Mouse (Mus musculus): ENCODE measurements around the gene Efnb2.

The Efnb2 gene

DNA sequence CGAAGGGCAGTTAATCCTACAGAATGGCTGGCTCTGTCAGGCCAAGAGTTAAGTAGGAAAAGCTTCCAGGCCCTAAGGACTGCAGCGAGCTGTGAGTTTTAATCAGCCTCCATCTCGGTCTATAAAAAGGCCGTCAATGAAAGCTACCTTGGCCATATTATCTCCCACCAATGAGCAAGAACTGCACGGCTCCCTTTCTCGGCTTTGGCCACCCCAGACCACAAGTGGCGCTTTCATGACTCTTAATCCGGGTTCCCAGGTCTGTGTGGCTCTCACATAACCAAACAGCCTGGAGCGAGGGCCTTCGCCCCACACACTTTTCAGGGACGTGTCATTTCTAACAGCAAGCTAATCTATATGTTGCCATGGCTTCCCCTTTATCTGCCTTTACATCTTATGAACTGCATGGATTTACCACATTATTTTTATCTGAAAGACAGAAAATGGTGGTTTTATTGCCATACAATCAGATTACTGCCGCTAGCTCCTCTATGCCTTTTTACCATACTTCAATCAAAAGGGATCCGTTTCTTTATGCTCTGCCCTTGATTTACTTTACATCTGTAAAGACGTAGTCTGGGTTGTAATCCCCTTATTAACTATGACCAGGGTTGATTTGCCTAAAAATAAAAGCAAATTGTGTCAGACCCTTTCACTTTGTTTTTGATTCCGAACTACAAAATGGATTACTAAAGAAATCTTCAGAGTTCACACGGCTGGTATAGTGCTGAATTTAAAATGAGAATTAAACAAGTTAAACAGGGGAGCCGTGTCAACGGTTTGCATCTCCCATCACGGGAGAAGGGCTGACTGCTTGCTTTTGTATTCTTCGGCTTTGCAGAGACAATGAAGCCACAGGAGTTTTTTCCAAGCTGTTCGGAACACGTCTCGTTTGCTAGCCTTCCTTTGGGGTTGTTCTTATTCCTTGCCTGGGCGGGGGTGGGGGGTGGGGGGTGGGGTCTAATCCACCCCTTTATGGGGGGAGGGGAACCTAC, 5.4 kb downstream of the Efnb2 start:
- no peak for DNase-seq (ENCODE audit: low read depth)

DNA sequence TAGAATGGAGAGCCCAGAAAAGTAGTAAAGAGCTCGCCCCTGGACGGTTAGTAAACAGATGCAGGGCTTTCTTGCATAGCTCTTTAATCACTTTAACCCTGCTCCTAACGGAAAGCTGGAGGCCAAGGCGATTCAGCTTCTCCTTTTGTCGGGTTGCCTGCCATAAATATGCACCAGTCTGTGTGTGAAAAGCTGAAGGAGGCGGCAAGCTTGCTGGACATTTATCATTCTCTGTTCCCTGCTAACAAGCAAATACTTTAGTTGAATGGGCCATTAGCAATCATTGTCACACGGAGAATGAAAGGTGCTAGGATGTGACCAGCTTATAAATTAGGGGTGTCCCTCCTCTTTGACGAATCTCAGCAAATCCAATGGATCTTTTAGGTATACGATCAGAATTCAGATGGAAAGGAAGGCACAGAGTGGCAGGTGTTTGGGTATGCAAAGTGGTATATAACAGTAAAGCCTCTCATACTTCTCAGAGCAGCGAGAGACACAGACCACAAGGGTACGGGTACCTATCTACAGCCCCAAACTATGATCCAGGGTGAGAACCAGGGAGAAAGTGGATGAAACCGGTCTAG, 7.0 kb downstream of the Efnb2 start:
- DNase-seq (ENCODE audit: low read depth), result no peak

- DNase-seq (ENCODE audit: low read depth), result no peak
Measured at GRCm38 (mm10) chr8:8653343-8653742, 7.7 kb downstream of the Efnb2 start.

- no peak for DNase-seq (ENCODE audit: low read depth)
Measured at GRCm38 (mm10) chr8:8652388-8652787, 8.7 kb downstream of the Efnb2 start.

GRCm38 (mm10) chr8:8649944-8650343, 11.1 kb downstream of the Efnb2 start:
- DNase-seq (ENCODE audit: low read depth), result no peak

- DNase-seq (ENCODE audit: low read depth), result no peak
Measured at GRCm38 (mm10) chr8:8649536-8649935, 11.5 kb downstream of the Efnb2 start.

- DNase-seq (ENCODE audit: low read depth), result no peak
Measured at GRCm38 (mm10) chr8:8648686-8649085, 12.4 kb downstream of the Efnb2 start.

GRCm38 (mm10) chr8:8647824-8648223, 13.2 kb downstream of the Efnb2 start:
- no peak for DNase-seq (ENCODE audit: low read depth)

GRCm38 (mm10) chr8:8647319-8647718, 13.7 kb downstream of the Efnb2 start:
- DNase-seq (ENCODE audit: low read depth), result no peak

- DNase-seq (ENCODE audit: low read depth), result no peak
Measured at GRCm38 (mm10) chr8:8644160-8644915, 16.7 kb downstream of the Efnb2 start.

DNA sequence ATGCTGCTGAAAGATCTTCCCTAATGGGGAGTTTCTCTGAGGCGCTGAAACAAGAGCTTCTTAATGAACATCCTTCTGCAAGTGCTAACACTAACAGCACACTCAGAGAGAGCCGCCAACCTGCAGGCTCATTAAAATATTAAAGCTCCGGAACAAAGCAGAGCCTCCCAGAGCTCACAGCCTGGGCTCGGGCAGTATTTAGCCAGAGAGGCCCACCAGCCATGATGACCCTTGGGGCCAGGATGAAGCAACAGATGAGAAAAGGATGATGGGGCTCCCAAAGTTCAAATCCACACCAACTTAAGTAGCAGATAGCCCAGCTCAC, 20.8 kb downstream of the Efnb2 start:
- DNase-seq (ENCODE audit: low read depth), result no peak

DNA sequence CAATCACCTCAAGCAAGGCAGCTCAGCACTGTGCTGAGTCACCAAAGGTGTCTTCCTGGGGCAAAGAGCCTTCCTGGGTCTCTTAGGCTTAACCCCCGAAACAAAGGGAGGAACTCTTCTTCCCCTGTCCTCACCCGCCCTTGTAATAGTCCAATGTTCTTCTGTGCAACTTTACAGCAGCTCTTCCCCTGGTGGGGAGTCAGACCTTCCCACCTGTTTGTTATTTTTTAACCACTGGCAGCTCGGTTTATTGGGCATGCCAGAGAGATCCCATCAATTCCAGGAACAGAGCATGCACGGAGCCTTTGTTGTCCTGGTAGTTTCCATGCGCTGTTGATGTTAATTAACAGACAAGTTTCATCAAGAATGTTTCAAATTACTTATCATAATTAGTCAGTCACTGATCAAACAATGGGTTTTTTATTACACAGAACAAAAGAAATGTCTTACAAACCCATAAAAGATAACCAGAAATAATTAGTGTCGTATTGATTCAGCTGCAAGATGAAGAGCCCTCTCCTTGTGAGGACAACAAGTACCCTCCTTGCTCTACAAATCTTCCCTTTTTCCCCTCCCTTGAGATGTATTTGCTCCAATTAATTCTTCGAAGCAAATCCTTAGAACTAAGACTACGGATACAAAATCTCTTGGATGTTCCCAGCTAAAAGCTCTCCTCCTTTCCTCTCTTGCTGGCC, 21.3 kb downstream of the Efnb2 start:
- no peak for DNase-seq (ENCODE audit: low read depth)

DNA sequence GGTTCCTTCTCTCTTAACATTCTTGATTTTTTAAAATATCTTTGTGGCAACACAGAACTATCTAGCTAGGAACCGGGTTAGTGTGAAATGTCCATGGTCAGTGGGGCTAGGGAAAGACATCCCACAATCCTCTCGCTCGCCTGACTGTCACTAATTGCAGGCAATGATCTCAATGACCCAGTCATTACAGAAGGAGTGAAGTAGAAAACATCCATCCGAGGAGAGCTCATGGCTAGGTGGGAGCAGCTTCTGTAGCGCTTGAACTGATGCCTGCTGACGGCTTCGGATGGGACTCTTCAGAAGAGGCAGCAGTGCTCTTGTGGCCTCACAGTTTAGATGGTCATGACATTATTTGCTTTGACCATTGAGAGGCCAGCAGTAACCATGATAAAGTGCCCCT, 29.6 kb downstream of the Efnb2 start:
- DNase-seq (ENCODE audit: low read depth), result no peak

DNA sequence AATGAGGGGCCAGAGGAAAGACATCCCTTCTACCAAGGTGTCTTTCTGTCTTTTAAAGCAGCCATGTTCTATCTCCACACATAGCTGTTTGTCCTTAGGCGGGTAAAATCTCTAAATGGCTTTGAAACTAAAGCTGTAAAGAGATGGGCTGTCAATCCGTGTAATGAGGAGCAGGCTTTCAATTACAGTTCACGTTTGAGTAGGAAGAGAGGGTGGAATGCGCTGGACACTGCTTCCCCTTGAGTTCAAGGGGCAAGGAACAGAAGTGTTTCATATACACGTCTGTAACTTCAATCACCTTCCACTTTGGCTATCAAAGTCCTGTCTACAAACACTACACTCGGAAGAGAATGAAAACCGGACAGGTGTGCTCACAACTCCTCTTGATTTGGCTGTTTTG, 37.0 kb downstream of the Efnb2 start:
- no peak for DNase-seq (ENCODE audit: low read depth)

GRCm38 (mm10) chr8:8623486-8623885, 37.6 kb downstream of the Efnb2 start:
- no peak for DNase-seq (ENCODE audit: low read depth)

DNA sequence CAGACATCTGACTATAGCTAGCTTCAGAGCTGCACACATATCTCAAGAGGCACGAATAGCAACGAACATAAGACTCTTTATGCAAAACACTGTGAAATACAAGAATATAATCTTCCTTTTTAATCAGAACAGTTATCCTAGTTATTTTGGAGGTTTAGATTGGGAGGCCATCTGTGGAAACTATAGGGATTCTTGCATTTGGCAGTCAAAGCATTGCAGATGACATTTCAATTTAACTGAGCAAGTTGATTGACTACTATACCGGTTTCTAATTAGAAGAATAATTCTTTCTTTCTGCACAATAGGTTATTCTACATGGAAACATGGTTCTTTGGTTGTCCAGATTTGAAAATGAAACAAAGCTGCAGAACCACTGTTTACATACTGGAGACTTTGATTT, 38.6 kb downstream of the Efnb2 start:
- no peak for DNase-seq (ENCODE audit: low read depth)

DNA sequence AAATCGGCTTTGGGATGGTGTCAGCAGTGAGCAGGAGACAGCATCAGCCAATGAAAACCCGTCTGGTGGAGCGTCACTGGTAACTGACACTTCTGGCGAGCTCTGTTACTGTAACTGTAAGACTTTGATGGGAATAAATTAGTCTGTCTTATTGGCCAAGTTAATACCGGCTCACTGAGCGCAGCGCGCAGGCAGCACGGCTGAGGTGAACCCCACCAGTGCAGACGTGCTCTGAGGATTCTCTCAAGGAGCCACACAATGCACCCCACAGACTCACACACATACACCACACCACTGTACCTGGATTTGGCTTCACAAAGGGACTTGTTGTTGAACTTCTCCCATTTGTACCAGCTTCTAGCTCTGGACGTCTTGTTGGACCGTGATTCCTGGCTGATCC, 39.0 kb downstream of the Efnb2 start:
- no peak for DNase-seq (ENCODE audit: low read depth)

DNA sequence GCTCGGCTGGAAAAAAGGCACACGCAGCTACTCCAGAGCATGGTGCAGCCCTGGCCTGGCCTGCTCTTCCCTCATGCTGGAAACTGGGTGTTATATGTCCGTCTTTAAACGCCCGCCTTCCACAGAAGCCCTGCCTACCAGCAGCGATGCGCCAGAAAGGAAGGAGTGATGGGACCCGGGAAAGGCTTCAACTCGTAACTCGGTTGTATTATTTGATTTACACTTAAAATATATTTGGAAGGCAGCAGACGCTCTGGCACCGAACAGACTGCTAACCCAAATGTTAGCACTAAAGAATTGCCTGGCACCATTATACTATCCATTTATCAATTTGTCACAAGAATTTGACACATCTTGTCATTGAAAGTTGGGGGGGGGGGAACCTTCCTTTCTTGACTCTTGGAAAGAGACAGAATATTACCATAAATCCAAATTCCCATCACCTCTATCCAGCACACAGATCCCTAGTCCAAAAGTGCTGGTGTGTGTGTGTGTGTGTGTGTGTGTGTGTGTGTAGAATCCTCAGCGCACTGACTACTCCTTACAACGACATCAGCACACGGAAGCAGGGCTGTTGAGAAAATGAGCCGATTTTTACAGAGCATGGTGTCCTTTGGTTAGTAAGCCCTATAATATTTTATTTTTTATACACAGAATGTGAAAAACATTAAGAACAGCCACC, 39.7 kb downstream of the Efnb2 start:
- no peak for DNase-seq (ENCODE audit: low read depth)

GRCm38 (mm10) chr8:8620536-8620935, 40.5 kb downstream of the Efnb2 start:
- DNase-seq (ENCODE audit: low read depth), result no peak

DNA sequence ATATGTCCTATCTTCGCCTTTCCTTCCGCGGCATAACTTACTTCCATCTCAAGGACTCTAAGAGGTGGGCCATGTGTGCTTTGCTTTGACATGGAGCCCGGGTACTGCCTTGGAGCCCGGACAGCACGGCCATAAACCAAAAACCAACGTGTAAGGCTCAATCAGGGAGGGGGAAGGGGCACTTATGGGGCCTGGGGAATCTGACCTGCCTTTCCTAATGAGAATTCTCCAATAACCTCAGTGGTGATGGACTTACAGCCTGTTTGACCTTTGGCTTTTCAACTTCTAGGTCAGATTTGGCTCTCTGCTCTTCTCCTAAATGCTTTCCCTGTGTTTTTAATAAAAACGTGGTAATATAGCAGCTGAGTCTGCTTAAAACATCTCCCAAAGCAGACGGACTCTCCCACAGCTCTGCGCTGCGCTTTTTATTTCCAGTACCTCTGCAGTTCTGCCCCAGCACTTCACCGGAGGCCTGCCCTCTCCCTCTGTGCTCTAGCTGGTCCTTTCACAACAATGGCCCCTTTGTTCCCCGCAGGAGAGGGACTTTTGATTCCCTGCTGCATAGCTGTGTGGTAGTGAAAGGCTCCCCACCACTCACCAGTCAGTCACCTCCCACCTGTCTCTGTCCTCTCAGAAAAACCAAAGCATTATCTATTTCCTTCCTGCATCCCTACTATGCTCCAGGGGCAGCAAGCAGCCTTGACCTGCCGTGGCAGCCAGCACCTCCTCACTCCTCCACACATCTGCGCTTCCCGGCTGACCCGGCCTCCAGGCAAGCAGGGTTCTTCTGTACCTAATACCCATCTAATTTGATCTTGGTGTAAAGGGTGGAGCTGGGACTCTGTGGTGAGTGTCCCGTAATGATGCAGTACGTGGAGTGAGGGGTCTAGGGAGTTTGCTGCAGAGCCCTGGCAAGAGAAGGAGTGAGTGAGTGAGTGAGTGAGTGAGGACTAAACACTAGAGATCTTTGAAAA, 41.5 kb downstream of the Efnb2 start:
- DNase-seq (ENCODE audit: low read depth), result no peak

- no peak for DNase-seq (ENCODE audit: low read depth)
Measured at GRCm38 (mm10) chr8:8613844-8614243, 47.2 kb downstream of the Efnb2 start.

All from induced T-regulatory cell, adult 2 months (primary cell).